Mouse (Mus musculus): Measurements from ENCODE around the gene 4933402E13Rik. TPM values are rescaled to one million over a fixed set of nuclear protein-coding genes. Genes with fewer than 3 reads are reported as not detected.

Gene 4933402E13Rik
- polyA plus RNA-seq (2012; rRNA removed) = not detected in 2 replicates

GRCm38 (mm10) chrX:62283199-62283598 is at the start of gene 4933402E13Rik:
Gene 4933402E13Rik, plus strand, starts transcription at chrX:62283499.
- WGBS = 87% methylated on average over 8 of the region's 8 CpGs
- no peak for DNase-seq (ENCODE audit: low read depth in 1 of 2, low spot score in 2 of 2)

More at GRCm38 (mm10) chrX:62283199-62283598, at the start of gene 4933402E13Rik:
- no peaks in the 10 kb centered on the region for H3K36me3 ChIP-seq (ENCODE audit: control insufficient read depth, insufficient read depth, low read length)
- H3K27ac ChIP-seq (ENCODE audit: insufficient read depth, low read length) = no peak within 1 kb of the TSS
- no peaks in the 10 kb centered on the region for H3K4me1 ChIP-seq (ENCODE audit: control insufficient read depth, insufficient read depth, insufficient read length)
- no peak within 1 kb of the TSS for H3K4me3 ChIP-seq (ENCODE audit: extremely low read depth, insufficient read depth, insufficient read length)
- TF ChIP-seq CTCF (IDR thresholded peaks at IDR 0.05; ENCODE audit: extremely low read depth, insufficient read depth, insufficient read length, insufficient replicate concordance) (no peak), POLR2A (IDR thresholded peaks at IDR 0.05; ENCODE audit: low read depth, low read length) (no peak)
- H3K27me3 ChIP-seq (ENCODE audit: control insufficient read depth, insufficient read depth, low read length) = no peaks in the 10 kb centered on the region

Other genes starting within 250 kb of the 4933402E13Rik start
- not detected in 2 replicates for gene 4931400O07Rik, start 184.5 kb downstream of the 4933402E13Rik start, polyA plus RNA-seq (2012; rRNA removed)

All from spleen, adult 2 months (tissue).